18 mouse cellular contexts compared by ENCODE assay signal in genomic region chr5:51984966-51985365, GRCm38 (mm10).
DNase-seq lines count a peak whose midpoint lies in the region; ATAC-seq lines count a peak whose summit lies in the region.
"Had no signal": no experiment of that assay in that cellular context is flagged by ENCODE, and none has a peak within 500 bp of the region (broad histone marks: within the 10 kb centered on the region; RNA-seq: fewer than 3 reads in every experiment).

No protein-coding gene starts in this region.

- WGBS in forebrain, embryonic 14.5 days, result 78% methylated on average over 6 of the region's 6 CpGs
- 91% methylated on average over 6 of the region's 6 CpGs for WGBS in forebrain, embryonic 13.5 days
- WGBS in heart, embryonic 12.5 days, result 87% methylated on average over 6 of the region's 6 CpGs
- 92% methylated on average over 6 of the region's 6 CpGs for WGBS in hindbrain, embryonic 10.5 days
- WGBS in forebrain, embryonic 12.5 days, result 94% methylated on average over 6 of the region's 6 CpGs

- H3K4me2 ChIP-seq in forebrain, embryonic 14.5 days (ENCODE audit: low read length), result no peak overlapping the region
- no peak overlapping the region for H3K4me2 ChIP-seq in forebrain, embryonic 13.5 days
- no peak overlapping the region for H3K4me2 ChIP-seq in heart, embryonic 12.5 days
- no peak overlapping the region for H3K4me2 ChIP-seq in forebrain, embryonic 12.5 days
- H3K4me2 ChIP-seq: embryonic facial prominence, embryonic 13.5 days had no signal

- H3K27ac ChIP-seq in forebrain, embryonic 14.5 days (ENCODE audit: low read depth, low read length), result no peak overlapping the region
- no peak overlapping the region for H3K27ac ChIP-seq in forebrain, embryonic 13.5 days
- H3K27ac ChIP-seq in heart, embryonic 12.5 days (ENCODE audit: poor library complexity, severe bottlenecking), result no peak overlapping the region
- no peak overlapping the region for H3K27ac ChIP-seq in hindbrain, embryonic 10.5 days
- no peak overlapping the region for H3K27ac ChIP-seq in forebrain, embryonic 12.5 days
- H3K27ac ChIP-seq: embryonic facial prominence, embryonic 13.5 days; kidney, postnatal 0 days had no signal

- no peak overlapping the region for H3K9ac ChIP-seq in forebrain, embryonic 14.5 days (ENCODE audit: low read length)
- H3K9ac ChIP-seq in forebrain, embryonic 13.5 days, result no peak overlapping the region
- no peak overlapping the region for H3K9ac ChIP-seq in heart, embryonic 12.5 days
- H3K9ac ChIP-seq in forebrain, embryonic 12.5 days, result no peak overlapping the region
- H3K9ac ChIP-seq: embryonic facial prominence, embryonic 13.5 days had no signal

- H3K9me3 ChIP-seq in forebrain, embryonic 14.5 days (replicated peaks; ENCODE audit: control insufficient read depth, low read length), result no peaks in the 10 kb centered on the region
- H3K9me3 ChIP-seq in forebrain, embryonic 13.5 days (replicated peaks), result no peaks in the 10 kb centered on the region
- H3K9me3 ChIP-seq in heart, embryonic 12.5 days (replicated peaks), result no peaks in the 10 kb centered on the region
- H3K9me3 ChIP-seq in hindbrain, embryonic 10.5 days, result no peaks in the 10 kb centered on the region
- no peaks in the 10 kb centered on the region for H3K9me3 ChIP-seq in forebrain, embryonic 12.5 days
- H3K9me3 ChIP-seq: embryonic facial prominence, embryonic 13.5 days had no signal

- no peak overlapping the region for H3K4me3 ChIP-seq in forebrain, embryonic 14.5 days (ENCODE audit: low read depth, low read length)
- H3K4me3 ChIP-seq in forebrain, embryonic 13.5 days, result no peak overlapping the region
- no peak overlapping the region for H3K4me3 ChIP-seq in heart, embryonic 12.5 days
- H3K4me3 ChIP-seq in hindbrain, embryonic 10.5 days, result no peak overlapping the region
- H3K4me3 ChIP-seq in forebrain, embryonic 12.5 days (replicated peaks), result no peak overlapping the region
- H3K4me3 ChIP-seq: embryonic facial prominence, embryonic 13.5 days had no signal

- DNase-seq in forebrain, embryonic 14.5 days (ENCODE audit: low spot score), result peak; percentile 14
- peak; percentile 22 for DNase-seq in heart, adult 8-10 months (ENCODE audit: low spot score)
- DNase-seq in brain, adult 2 months (ENCODE audit: low read depth, low spot score), result peak; percentile 62
- peak; percentile 36 to 38 for DNase-seq in heart, adult 9 months (ENCODE audit: low spot score in 2 of 2)
- no peak for DNase-seq in hindbrain, embryonic 10.5 days (ENCODE audit: low spot score)
- DNase-seq: adrenal gland, postnatal 36 days; cerebellum, adult 8-10 months; kidney, adult 11 months; liver; midbrain, embryonic 14.5 days; thymus, postnatal 25 days had no signal

- H3K36me3 ChIP-seq in forebrain, embryonic 14.5 days (ENCODE audit: control insufficient read depth, insufficient read depth, low read length), result no peaks in the 10 kb centered on the region
- H3K36me3 ChIP-seq in forebrain, embryonic 13.5 days (ENCODE audit: poor library complexity, severe bottlenecking), result no peaks in the 10 kb centered on the region
- H3K36me3 ChIP-seq in heart, embryonic 12.5 days, result no peaks in the 10 kb centered on the region
- H3K36me3 ChIP-seq in hindbrain, embryonic 10.5 days, result no peaks in the 10 kb centered on the region
- H3K36me3 ChIP-seq in forebrain, embryonic 12.5 days (replicated peaks), result no peaks in the 10 kb centered on the region
- H3K36me3 ChIP-seq: embryonic facial prominence, embryonic 13.5 days; G1E had no signal

- H3K4me1 ChIP-seq in forebrain, embryonic 14.5 days (ENCODE audit: control insufficient read depth, insufficient read depth, low read length), result no peaks in the 10 kb centered on the region
- no peaks in the 10 kb centered on the region for H3K4me1 ChIP-seq in forebrain, embryonic 13.5 days
- no peaks in the 10 kb centered on the region; the same call in 1 of the 2 replicates for H3K4me1 ChIP-seq in heart, embryonic 12.5 days (replicated peaks)
- H3K4me1 ChIP-seq in hindbrain, embryonic 10.5 days (replicated peaks), result peaks cover 4% of the 10 kb centered on the region; the same call in 1 of the 2 replicates
- no peaks in the 10 kb centered on the region; the same call in 1 of the 2 replicates for H3K4me1 ChIP-seq in forebrain, embryonic 12.5 days
- H3K4me1 ChIP-seq: embryonic facial prominence, embryonic 13.5 days had no signal

- H3K27me3 ChIP-seq in forebrain, embryonic 14.5 days (replicated peaks; ENCODE audit: control insufficient read depth, insufficient read depth, low read length), result no peaks in the 10 kb centered on the region
- 0 out of 2 replicates have a peak, but pooled peaks cover 6% of the 10 kb centered on the region for H3K27me3 ChIP-seq in forebrain, embryonic 13.5 days
- no peaks in the 10 kb centered on the region for H3K27me3 ChIP-seq in heart, embryonic 12.5 days (replicated peaks)
- no peaks in the 10 kb centered on the region for H3K27me3 ChIP-seq in hindbrain, embryonic 10.5 days (ENCODE audit: insufficient read depth, poor library complexity, severe bottlenecking)
- 0 out of 2 replicates have a peak, but pooled peaks cover 7% of the 10 kb centered on the region for H3K27me3 ChIP-seq in forebrain, embryonic 12.5 days

- ATAC-seq in forebrain, embryonic 14.5 days, result no peak
- ATAC-seq in forebrain, embryonic 13.5 days, result no peak
- ATAC-seq in heart, embryonic 12.5 days (ENCODE audit: insufficient number of reproducible peaks, low FRiP score), result no peak
- no peak for ATAC-seq in forebrain, embryonic 12.5 days (ENCODE audit: low FRiP score)
- ATAC-seq: lung, postnatal 0 days had no signal
